Mouse (Mus musculus) brain, embryonic 14.5 days (tissue): Measurements from ENCODE around the gene Nkpd1.

Experiments
- CTCF ChIP-seq: fragments of 200-500 bp; IDR thresholded peaks from 2 replicates; pipeline ENCODE4 v1.5.1; 2012; ENCODE audit warnings: inconsistent platforms, mild to moderate bottlenecking, moderate library complexity, borderline replicate concordance; ENCODE audit not compliant: insufficient read depth, insufficient read length; ENCODE audit errors: extremely low read depth
- POLR2A ChIP-seq: fragments of 200-500 bp; IDR thresholded peaks from 2 replicates; pipeline ENCODE4 v1.6.1; 2012; ENCODE audit warnings: mild to moderate bottlenecking, inconsistent platforms, borderline replicate concordance; ENCODE audit not compliant: poor library complexity, insufficient read depth, insufficient read length, severe bottlenecking; ENCODE audit errors: extremely low read depth

- TF ChIP-seq POLR2A (no peak), CTCF (no peak)
Observed at GRCm38 (mm10) chr7:19477084-19477483, 40.6 kb upstream of the Nkpd1 start.
